Mouse (Mus musculus) cortical plate, adult 2 months (tissue): ENCODE data around the gene Grhl3. TPM values are rescaled to one million over a fixed set of nuclear protein-coding genes. Genes with fewer than 3 reads are reported as not detected.

Experiments
- H3K27ac ChIP-seq: fragments of 200-500 bp; 2 replicates; pipeline ENCODE4 v1.5.1; 2012; ENCODE audit warnings: low read length, control low read depth, inconsistent platforms; ENCODE audit not compliant: insufficient read depth
- H3K4me1 ChIP-seq: fragments of 200-500 bp; 2 replicates; pipeline ENCODE4 v1.6.1; 2011; ENCODE audit warnings: low read length; ENCODE audit not compliant: control insufficient read depth, insufficient read depth
- H3K4me3 ChIP-seq: fragments of 200-500 bp; 2 replicates; pipeline ENCODE4 v1.5.1; 2011; ENCODE audit warnings: mild to moderate bottlenecking, low read length, control low read depth; ENCODE audit not compliant: insufficient read depth
- CTCF ChIP-seq: fragments of 200-500 bp; IDR thresholded peaks from 2 replicates; pipeline ENCODE4 v1.5.1; 2011; ENCODE audit warnings: mild to moderate bottlenecking, control low read depth, low read length; ENCODE audit not compliant: insufficient read depth; ENCODE audit errors: extremely low read depth
- POLR2A ChIP-seq: fragments of 200-500 bp; IDR thresholded peaks from 2 replicates; pipeline ENCODE4 v1.6.1; 2011; ENCODE audit warnings: mild to moderate bottlenecking, low read length, control low read depth; ENCODE audit not compliant: insufficient read depth; ENCODE audit errors: extremely low read depth
- polyA plus RNA-seq: library from polyadenylated mRNA; depleted of rRNA; stranded (reverse); fragments of >200 nt; gene quantifications from 2 replicates; pipeline ENCODE4 v1.2.3, GENCODE M21; 2012

The Grhl3 gene
- polyA plus RNA-seq, 1 experiment = 0.77 TPM

GRCm38 (mm10) chr4:135548521-135549077 lies 24.8 kb downstream of the Grhl3 start:
- TF ChIP-seq CTCF = no peak
- no peak for TF ChIP-seq POLR2A
- Histone ChIP-seq H3K4me3 (no peak overlapping the region), H3K27ac (no peak overlapping the region), H3K4me1 (no peaks in the 10 kb centered on the region)

- no peak overlapping the region for H3K4me3 ChIP-seq
- TF ChIP-seq CTCF = no peak
- no peaks in the 10 kb centered on the region for H3K4me1 ChIP-seq
- H3K27ac ChIP-seq = no peak overlapping the region
These were observed 25.3 kb downstream of the Grhl3 start for GRCm38 (mm10) chr4:135548108-135548507.

- Histone ChIP-seq H3K4me1 (no peaks in the 10 kb centered on the region), H3K27ac (no peak overlapping the region), H3K4me3 (no peak overlapping the region)
- TF ChIP-seq CTCF = no peak
- TF ChIP-seq POLR2A = no peak
These were observed 25.9 kb downstream of the Grhl3 start for GRCm38 (mm10) chr4:135547551-135547950.

- Histone ChIP-seq H3K4me3 (no peak overlapping the region), H3K27ac (no peak overlapping the region), H3K4me1 (no peaks in the 10 kb centered on the region)
- TF ChIP-seq POLR2A (no peak), CTCF (no peak)
These were observed 26.6 kb downstream of the Grhl3 start for GRCm38 (mm10) chr4:135546793-135547192.

GRCm38 (mm10) chr4:135546008-135546407 lies 27.4 kb downstream of the Grhl3 start:
- TF ChIP-seq CTCF (no peak), POLR2A (no peak)

DNA sequence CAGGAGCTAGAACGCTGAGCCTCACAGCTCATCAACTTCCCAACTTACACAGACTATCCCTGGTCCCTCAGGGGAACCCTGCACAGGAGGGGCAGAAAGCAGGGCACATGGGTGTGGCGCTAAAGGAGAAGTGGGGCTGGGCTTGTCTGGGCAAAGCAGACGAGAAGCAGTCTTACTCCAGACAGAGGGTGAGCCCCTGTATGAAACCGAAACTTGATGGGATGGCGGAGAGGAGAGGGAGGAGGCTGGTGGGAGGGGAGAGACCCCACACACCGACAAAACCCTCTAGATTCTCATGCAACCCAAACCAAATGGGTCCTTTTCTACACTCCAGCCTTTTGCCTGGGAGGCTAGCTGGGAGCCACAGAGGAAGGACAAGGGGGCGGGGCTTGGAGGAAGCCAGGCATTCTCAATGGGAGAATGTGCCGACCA lies 28.3 kb downstream of the Grhl3 start:
- Histone ChIP-seq H3K4me3 (no peak overlapping the region), H3K4me1 (no peaks in the 10 kb centered on the region), H3K27ac (no peak overlapping the region)
- TF ChIP-seq POLR2A = no peak
- no peak for TF ChIP-seq CTCF

More at GRCm38 (mm10) chr4:135546008-135546407, 27.4 kb downstream of the Grhl3 start:
- Histone ChIP-seq H3K27ac (no peak overlapping the region), H3K4me3 (no peak overlapping the region), H3K4me1 (no peaks in the 10 kb centered on the region)

GRCm38 (mm10) chr4:135544284-135544683 lies 29.1 kb downstream of the Grhl3 start:
- TF ChIP-seq CTCF (no peak), POLR2A (no peak)
- no peak overlapping the region for H3K27ac ChIP-seq
- no peaks in the 10 kb centered on the region for H3K4me1 ChIP-seq

GRCm38 (mm10) chr4:135540057-135540456 lies 33.4 kb downstream of the Grhl3 start:
- Histone ChIP-seq H3K27ac (no peak overlapping the region), H3K4me1 (no peaks in the 10 kb centered on the region), H3K4me3 (no peak overlapping the region)
- TF ChIP-seq POLR2A (no peak), CTCF (no peak)

More at GRCm38 (mm10) chr4:135544284-135544683, 29.1 kb downstream of the Grhl3 start:
- no peak overlapping the region for H3K4me3 ChIP-seq

DNA sequence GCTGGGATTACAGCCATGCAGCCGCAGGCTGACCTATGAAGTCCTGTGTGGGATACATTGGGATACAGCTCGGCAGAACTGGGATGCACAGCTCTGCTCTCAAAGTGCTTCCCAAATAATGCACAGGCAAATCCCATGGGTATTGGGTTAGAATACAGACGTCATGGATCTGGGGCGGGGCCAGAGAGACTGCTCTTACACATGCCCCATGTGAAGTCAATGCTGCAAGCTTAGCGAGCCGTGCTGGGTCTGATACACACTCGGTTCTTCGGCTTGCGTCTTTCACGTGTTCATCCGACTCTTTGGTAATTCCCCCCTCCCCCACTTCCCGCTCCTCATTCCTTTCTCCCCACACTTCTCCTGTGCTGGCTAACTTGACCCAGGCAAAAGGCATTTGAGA lies 34.4 kb downstream of the Grhl3 start:
- no peak overlapping the region for H3K4me3 ChIP-seq
- TF ChIP-seq POLR2A (no peak), CTCF (no peak)
- H3K4me1 ChIP-seq = no peaks in the 10 kb centered on the region
- no peak overlapping the region for H3K27ac ChIP-seq

- no peak overlapping the region for H3K27ac ChIP-seq
- no peak overlapping the region for H3K4me3 ChIP-seq
- TF ChIP-seq POLR2A (no peak), CTCF (no peak)
- H3K4me1 ChIP-seq = no peaks in the 10 kb centered on the region
These were observed 38.4 kb downstream of the Grhl3 start for GRCm38 (mm10) chr4:135535021-135535420.

GRCm38 (mm10) chr4:135533001-135533400 lies 40.4 kb downstream of the Grhl3 start:
- Histone ChIP-seq H3K4me1 (no peaks in the 10 kb centered on the region), H3K27ac (no peak overlapping the region), H3K4me3 (no peak overlapping the region)
- TF ChIP-seq CTCF = no peak
- no peak for TF ChIP-seq POLR2A
